Mouse (Mus musculus) E14TG2a.4 (cell line): ENCODE measurements around the gene Rps6kb2.

Experiments
- H3K27me3 ChIP-seq: 2 replicates; pipeline ENCODE4 v1.6.1; 2014; ENCODE audit warnings: low read length, control low read depth; ENCODE audit not compliant: insufficient read depth
- H3K36me3 ChIP-seq: 2 replicates; pipeline ENCODE4 v1.6.1; 2014; ENCODE audit warnings: low read length, control low read depth; ENCODE audit not compliant: insufficient read depth
- H3K4me1 ChIP-seq: replicated peaks from 2 replicates; pipeline ENCODE4 v1.6.1; 2014; ENCODE audit warnings: low read depth, low read length, control low read depth
- H3K4me3 ChIP-seq: replicated peaks from 2 replicates; pipeline ENCODE4 v1.5.1; 2014; ENCODE audit warnings: mild to moderate bottlenecking, low read length
- H3K9me3 ChIP-seq: 2 replicates; pipeline ENCODE4 v1.6.1; 2014; ENCODE audit warnings: low read length, control low read depth
- CTCF ChIP-seq: conservative IDR thresholded peaks from 2 replicates; pipeline ENCODE4 v1.5.1; 2014; ENCODE audit warnings: low read length
- NANOG ChIP-seq: IDR thresholded peaks from 2 replicates; pipeline ENCODE4 v1.6.1; 2014; ENCODE audit warnings: borderline replicate concordance, low read length, mixed read lengths
- POU5F1 ChIP-seq: IDR thresholded peaks from 2 replicates; pipeline ENCODE4 v1.6.1; 2014; ENCODE audit warnings: low read length, borderline replicate concordance

Gene Rps6kb2

GRCm38 (mm10) chr19:4175368-4175947 is 12.3 kb upstream of the Rps6kb2 start, which contains the start of gene Carns1:
TSS of gene Carns1 (minus strand) at chr19:4175479.
- no peak for TF ChIP-seq NANOG
- no peak for TF ChIP-seq POU5F1
- TF ChIP-seq CTCF: no peak
- Histone ChIP-seq H3K36me3 (no peaks in the 10 kb centered on the region), H3K9me3 (no peaks in the 10 kb centered on the region), H3K27me3 (peaks cover 15% of the 10 kb centered on the region; the same call in 1 of the 2 replicates), H3K4me3 (peak within 1 kb of the TSS; percentile 50), H3K4me1 (peaks cover 59% of the 10 kb centered on the region)

- Histone ChIP-seq H3K27me3 (peaks cover 15% of the 10 kb centered on the region; the same call in 1 of the 2 replicates), H3K9me3 (no peaks in the 10 kb centered on the region), H3K4me1 (peaks cover 77% of the 10 kb centered on the region), H3K4me3 (peak overlapping the region; percentile 39), H3K36me3 (no peaks in the 10 kb centered on the region)
- TF ChIP-seq POU5F1 (no peak), NANOG (no peak), CTCF (no peak)
These were observed 9.8 kb upstream of the Rps6kb2 start for GRCm38 (mm10) chr19:4172925-4173324.

- Histone ChIP-seq H3K9me3 (no peaks in the 10 kb centered on the region), H3K4me3 (no peak overlapping the region), H3K4me1 (peaks cover 79% of the 10 kb centered on the region), H3K36me3 (no peaks in the 10 kb centered on the region), H3K27me3 (peaks cover 11% of the 10 kb centered on the region; the same call in 1 of the 2 replicates)
- TF ChIP-seq NANOG: no peak
- TF ChIP-seq CTCF: no peak
These were observed 8.5 kb upstream of the Rps6kb2 start for GRCm38 (mm10) chr19:4171393-4172290.

GRCm38 (mm10) chr19:4170723-4171392 is 7.7 kb upstream of the Rps6kb2 start:
- Histone ChIP-seq H3K36me3 (no peaks in the 10 kb centered on the region), H3K9me3 (no peaks in the 10 kb centered on the region), H3K4me3 (peak overlapping the region; percentile 84), H3K4me1 (peaks cover 84% of the 10 kb centered on the region), H3K27me3 (peaks cover 7% of the 10 kb centered on the region; the same call in 1 of the 2 replicates)
- TF ChIP-seq CTCF (no peak), NANOG (no peak), POU5F1 (no peak)

GRCm38 (mm10) chr19:4169810-4170209 is 6.7 kb upstream of the Rps6kb2 start:
- peak overlapping the region; percentile 84 for H3K4me3 ChIP-seq
- TF ChIP-seq NANOG (no peak), POU5F1 (no peak), CTCF (no peak)

GRCm38 (mm10) chr19:4169378-4169784 is 6.2 kb upstream of the Rps6kb2 start:
- TF ChIP-seq CTCF (no peak), NANOG (no peak), POU5F1 (no peak)
- H3K36me3 ChIP-seq: no peaks in the 10 kb centered on the region

More at GRCm38 (mm10) chr19:4169810-4170209, 6.7 kb upstream of the Rps6kb2 start:
- Histone ChIP-seq H3K9me3 (no peaks in the 10 kb centered on the region), H3K27me3 (peaks cover 6% of the 10 kb centered on the region; the same call in 1 of the 2 replicates), H3K36me3 (no peaks in the 10 kb centered on the region), H3K4me1 (peaks cover 84% of the 10 kb centered on the region)

GRCm38 (mm10) chr19:4166678-4167476 is 3.7 kb upstream of the Rps6kb2 start:
- no peak overlapping the region for H3K4me3 ChIP-seq
- 0 out of 2 replicates have a peak, but pooled peaks cover under 1% of the 10 kb centered on the region for H3K36me3 ChIP-seq
- H3K4me1 ChIP-seq: peaks cover 80% of the 10 kb centered on the region
- peaks cover 6% of the 10 kb centered on the region; the same call in 1 of the 2 replicates for H3K27me3 ChIP-seq
- no peak for TF ChIP-seq CTCF
- TF ChIP-seq POU5F1: no peak
- TF ChIP-seq NANOG: no peak
- no peaks in the 10 kb centered on the region for H3K9me3 ChIP-seq

More at GRCm38 (mm10) chr19:4169378-4169784, 6.2 kb upstream of the Rps6kb2 start:
- Histone ChIP-seq H3K4me1 (peaks cover 84% of the 10 kb centered on the region), H3K9me3 (no peaks in the 10 kb centered on the region), H3K27me3 (peaks cover 6% of the 10 kb centered on the region; the same call in 1 of the 2 replicates), H3K4me3 (peak overlapping the region; percentile 84)

- TF ChIP-seq CTCF: no peak
- TF ChIP-seq NANOG: no peak
- no peak for TF ChIP-seq POU5F1
- H3K27me3 ChIP-seq: no peaks in the 10 kb centered on the region
- peaks cover 20% of the 10 kb centered on the region for H3K36me3 ChIP-seq
- no peak overlapping the region for H3K4me3 ChIP-seq
- no peaks in the 10 kb centered on the region for H3K9me3 ChIP-seq
- peaks cover 70% of the 10 kb centered on the region for H3K4me1 ChIP-seq
These were observed 1.6 kb upstream of the Rps6kb2 start for GRCm38 (mm10) chr19:4164721-4165120.
